Mouse (Mus musculus): ENCODE results near the gene Ppt2.

- TF ChIP-seq CTCF (IDR thresholded peaks at IDR 0.05; ENCODE audit: low read depth, low read length) (no peak), GATA1 (IDR thresholded peaks at IDR 0.05; ENCODE audit: borderline replicate concordance, low read length) (no peak), GATA2 (IDR thresholded peaks at IDR 0.05; ENCODE audit: borderline replicate concordance, low read depth, low read length) (no peak), POLR2AphosphoS5 (IDR thresholded peaks at IDR 0.05; ENCODE audit: insufficient replicate concordance, low read depth, low read length) (no peak)
These were observed 976 bp upstream of the Ppt2 start, which contains the start of gene Prrt1 for GRCm38 (mm10) chr17:34629221-34629751.
